Mouse (Mus musculus) forebrain, postnatal 0 days (tissue): ENCODE data around the gene Itpr1. TPM values are rescaled to one million over a fixed set of nuclear protein-coding genes. Genes with fewer than 3 reads are reported as not detected.
"Not testable (repeated sequence)": the region's sequence is repeated elsewhere in the genome, so short reads cannot be mapped to it uniquely, and the experiment has no call there.

Experiments
- ATAC-seq: fragments of 200-750 bp; cut with Nextera tagmentation; 2 replicates; pipeline ENCODE4 v1.8.0; 2017; ENCODE audit warnings: mild to moderate bottlenecking, moderate library complexity
- DNase-seq: peaks from one replicate; pipeline ENCODE4 v3.0.0-alpha.2; 2015
- H3K27ac ChIP-seq: fragments of 300-500 bp; sonication (generic); 2 replicates; pipeline ENCODE4 v1.5.1; 2014; ENCODE audit warnings: low read depth, mild to moderate bottlenecking, antibody characterized with exemption, low read length, moderate library complexity, mixed read lengths
- H3K27me3 ChIP-seq: fragments of 300-500 bp; sonication (generic); 2 replicates; pipeline ENCODE4 v1.6.1; 2014; ENCODE audit warnings: mild to moderate bottlenecking, low read length, mixed read lengths; ENCODE audit not compliant: insufficient read depth
- H3K36me3 ChIP-seq: fragments of 300-500 bp; sonication (generic); 2 replicates; pipeline ENCODE4 v1.6.1; 2014; ENCODE audit warnings: mild to moderate bottlenecking, moderate library complexity; ENCODE audit not compliant: insufficient read depth
- H3K4me1 ChIP-seq: fragments of 300-500 bp; sonication (generic); 2 replicates; pipeline ENCODE4 v1.6.1; 2014; ENCODE audit warnings: antibody characterized with exemption; ENCODE audit not compliant: insufficient read depth
- H3K4me2 ChIP-seq: fragments of 300-500 bp; sonication (generic); 2 replicates; pipeline ENCODE4 v1.6.1; 2014; ENCODE audit warnings: low read depth, mild to moderate bottlenecking, moderate library complexity
- H3K4me3 ChIP-seq: fragments of 300-500 bp; sonication (generic); 2 replicates; pipeline ENCODE4 v1.5.1; 2014; ENCODE audit warnings: low read depth, low read length, mixed read lengths
- H3K9ac ChIP-seq: fragments of 300-500 bp; sonication (generic); 2 replicates; pipeline ENCODE4 v1.6.1; 2014; ENCODE audit warnings: mild to moderate bottlenecking
- H3K9me3 ChIP-seq: fragments of 300-500 bp; sonication (generic); 2 replicates; pipeline ENCODE4 v1.6.1; 2016; ENCODE audit warnings: low read length
- CTCF ChIP-seq: sonication (generic); IDR thresholded peaks from 2 replicates; pipeline ENCODE4 v1.5.1; 2016; ENCODE audit warnings: antibody characterized with exemption, control low read depth, low read depth
- WGBS: fragments of 180-500 bp; shearing (Covaris S2); extraction: QIAGEN DNeasy Blood & Tissue Kit; methylation state at CpG from one replicate; pipeline ENCODE4 v1.1.7; 2014; 5-methylcytosine and 5-hydroxymethylcytosine counted together
- polyA plus RNA-seq: library from polyadenylated mRNA; unstranded; fragments of >200 nt; fragmentation: Nextera tagmentation; extraction: Ambion mirVana; gene quantifications from 2 replicates; pipeline ENCODE4 v1.2.1, GENCODE M21; 2015
- total RNA-seq: library from RNA; depleted of rRNA; stranded (reverse); fragments of >200 nt; gene quantifications from 2 replicates; pipeline ENCODE4 v1.2.3, GENCODE M21; 2014

Gene Itpr1
- total and polyA plus RNA-seq, 2 experiments from 2014 or later = 5.5 to 39.6 TPM

- H3K9ac ChIP-seq = no peak overlapping the region
- DNase-seq (no peak), ATAC-seq (no peak)
- H3K27ac ChIP-seq = no peak overlapping the region
- no peaks in the 10 kb centered on the region for H3K9me3 ChIP-seq
- no peaks in the 10 kb centered on the region for H3K27me3 ChIP-seq
- 90% methylated on average over 3 of the region's 3 CpGs for WGBS
- H3K36me3 ChIP-seq = no peaks in the 10 kb centered on the region
- no peak for TF ChIP-seq CTCF
- no peak overlapping the region for H3K4me2 ChIP-seq
- H3K4me3 ChIP-seq = no peak overlapping the region
- H3K4me1 ChIP-seq = no peaks in the 10 kb centered on the region
Observed at GRCm38 (mm10) chr6:108553013-108553412, 340.1 kb downstream of the Itpr1 start.

DNA sequence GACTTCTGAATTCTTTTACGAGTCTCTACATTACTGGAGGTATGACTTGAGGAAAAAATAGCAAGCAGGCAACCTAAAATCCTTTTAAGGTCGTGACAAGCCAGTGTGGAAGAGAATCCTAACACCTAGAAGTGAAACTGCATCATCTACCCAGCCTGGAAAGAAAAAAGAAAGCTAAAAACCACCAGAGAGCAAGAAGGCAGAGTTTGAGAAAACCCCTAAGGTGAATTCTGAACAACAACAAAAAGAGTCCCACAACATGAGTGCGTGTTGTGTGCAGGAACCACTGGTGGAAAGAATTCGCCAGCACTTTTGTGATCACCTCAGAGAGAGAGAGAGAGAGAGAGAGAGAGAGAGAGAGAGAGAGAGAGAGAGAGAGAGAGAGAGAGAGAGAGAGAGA lies 340.6 kb downstream of the Itpr1 start:
- Histone ChIP-seq H3K4me1 (no peaks in the 10 kb centered on the region), H3K27ac (no peak overlapping the region), H3K4me2 (no peak overlapping the region), H3K9ac (no peak overlapping the region), H3K36me3 (no peaks in the 10 kb centered on the region), H3K27me3 (no peaks in the 10 kb centered on the region), H3K9me3 (no peaks in the 10 kb centered on the region), H3K4me3 (no peak overlapping the region)
- WGBS = 86% methylated on average over 4 of the region's 4 CpGs
- DNase-seq = no peak
- ATAC-seq = no peak
- no peak for TF ChIP-seq CTCF

DNA sequence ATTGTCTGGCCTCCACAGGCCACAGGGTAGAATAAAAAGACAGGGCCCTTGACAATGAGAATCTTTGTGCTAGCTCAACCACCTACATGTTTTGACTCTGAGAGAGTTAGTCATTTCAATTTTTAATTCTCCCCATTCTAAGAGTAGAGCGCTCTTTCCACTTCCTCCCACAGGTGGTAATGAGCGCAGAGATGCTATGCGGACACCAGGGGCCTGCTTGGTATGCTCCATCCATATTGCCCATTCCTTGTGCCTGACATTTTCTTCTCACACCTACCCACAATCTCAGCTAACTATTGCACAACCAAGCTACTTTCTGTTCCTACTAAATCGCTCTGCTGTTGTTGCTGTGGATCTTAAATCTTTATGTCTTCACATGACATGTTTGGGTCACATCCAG lies 341.5 kb downstream of the Itpr1 start:
- H3K27me3 ChIP-seq = no peaks in the 10 kb centered on the region

DNA sequence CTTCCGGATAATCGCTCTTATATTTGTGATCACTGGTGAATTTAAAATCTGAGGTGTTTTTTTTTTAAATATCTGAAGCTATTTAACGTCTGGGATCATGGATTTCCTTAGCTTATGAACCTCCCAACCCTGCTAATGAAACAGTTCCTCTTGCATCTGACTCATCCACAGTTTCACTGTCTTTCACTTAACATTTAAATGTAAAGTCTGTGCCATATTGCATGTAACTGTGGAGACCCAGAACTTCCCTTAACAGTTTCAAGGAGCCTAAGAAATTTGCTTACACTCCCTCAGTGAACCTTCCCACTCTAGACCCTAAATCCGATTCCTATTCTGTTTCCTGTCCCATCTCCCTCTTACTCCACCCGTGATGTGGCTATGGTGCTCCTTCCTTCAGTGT lies 342.0 kb downstream of the Itpr1 start:
- no peak overlapping the region for H3K4me3 ChIP-seq
- TF ChIP-seq CTCF = no peak
- H3K36me3 ChIP-seq = no peaks in the 10 kb centered on the region
- no peaks in the 10 kb centered on the region for H3K9me3 ChIP-seq
- 83% methylated on average over 5 of the region's 5 CpGs for WGBS
- DNase-seq (no peak), ATAC-seq (no peak)
- no peak overlapping the region for H3K4me2 ChIP-seq
- H3K9ac ChIP-seq = no peak overlapping the region
- no peaks in the 10 kb centered on the region for H3K4me1 ChIP-seq
- H3K27me3 ChIP-seq = no peaks in the 10 kb centered on the region
- H3K27ac ChIP-seq = no peak overlapping the region

More for the DNA sequence above, 341.5 kb downstream of the Itpr1 start:
- Histone ChIP-seq H3K4me1 (no peaks in the 10 kb centered on the region), H3K27ac (no peak overlapping the region), H3K9me3 (no peaks in the 10 kb centered on the region), H3K36me3 (no peaks in the 10 kb centered on the region), H3K4me3 (no peak overlapping the region), H3K9ac (no peak overlapping the region), H3K4me2 (no peak overlapping the region)
- 94% methylated on average over 4 of the region's 4 CpGs for WGBS
- DNase-seq = no peak
- no peak for ATAC-seq
- no peak for TF ChIP-seq CTCF

- Histone ChIP-seq H3K4me2 (no peak overlapping the region), H3K4me1 (no peaks in the 10 kb centered on the region), H3K4me3 (no peak overlapping the region), H3K27ac (no peak overlapping the region), H3K9me3 (no peaks in the 10 kb centered on the region), H3K27me3 (no peaks in the 10 kb centered on the region), H3K36me3 (no peaks in the 10 kb centered on the region), H3K9ac (no peak overlapping the region)
- ATAC-seq = peak; percentile 34; the same call in 1 of the 2 replicates
- TF ChIP-seq CTCF = no peak
- DNase-seq = no peak
- 75% methylated on average over 4 of the region's 4 CpGs for WGBS
Observed at GRCm38 (mm10) chr6:108557576-108558322, 344.9 kb downstream of the Itpr1 start.

DNA sequence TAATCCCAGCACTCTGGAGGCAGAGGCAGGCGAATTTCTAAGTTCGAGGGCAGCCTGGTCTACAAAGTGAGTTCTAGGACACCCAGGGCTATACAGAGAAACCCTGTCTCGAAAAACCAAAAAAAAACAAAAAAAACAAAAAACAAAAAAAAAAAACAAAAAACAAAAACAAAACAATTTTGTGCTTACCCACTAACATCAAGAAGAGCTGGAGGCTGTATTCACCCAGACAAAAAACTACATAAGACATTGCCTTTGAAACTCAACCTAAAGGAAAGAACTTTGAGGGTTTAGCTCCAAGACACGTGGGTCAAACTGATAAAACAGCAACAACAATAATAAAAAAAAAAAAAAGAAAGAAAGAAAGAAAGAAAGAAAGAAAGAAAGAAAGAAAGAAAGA lies 346.3 kb downstream of the Itpr1 start:
- ATAC-seq, H3K4me1 ChIP-seq, H3K27ac ChIP-seq, H3K9me3 ChIP-seq, H3K27me3 ChIP-seq, H3K4me2 ChIP-seq, H3K4me3 ChIP-seq, H3K9ac ChIP-seq, H3K36me3 ChIP-seq, DNase-seq: not testable (repeated sequence)
- WGBS = 88% methylated on average over 4 of the region's 4 CpGs

DNA sequence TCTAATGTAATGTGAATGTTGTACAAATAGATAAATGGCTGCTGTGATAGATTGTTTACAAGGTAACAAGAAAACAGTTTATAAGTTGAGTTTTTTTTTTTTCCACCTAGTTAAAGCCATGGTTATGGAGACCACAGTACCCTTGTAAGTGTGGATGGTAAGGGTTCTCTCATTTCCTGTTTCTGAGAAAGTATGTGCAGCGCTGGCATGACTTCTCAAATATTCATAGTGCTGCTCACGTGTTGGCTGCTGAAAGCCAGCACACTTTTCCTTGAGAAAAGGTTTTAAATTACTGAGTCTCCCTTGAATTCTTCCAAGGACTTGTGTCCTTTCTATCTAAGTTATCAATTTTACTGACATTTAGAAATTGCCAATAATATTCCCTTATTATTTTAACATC lies 350.1 kb downstream of the Itpr1 start:
- Histone ChIP-seq H3K4me3 (no peak overlapping the region), H3K9ac (no peak overlapping the region), H3K36me3 (no peaks in the 10 kb centered on the region), H3K4me1 (no peaks in the 10 kb centered on the region), H3K9me3 (no peaks in the 10 kb centered on the region), H3K27me3 (no peaks in the 10 kb centered on the region), H3K27ac (no peak overlapping the region), H3K4me2 (no peak overlapping the region)
- WGBS = 94% methylated on average over 2 of the region's 2 CpGs
- no peak for TF ChIP-seq CTCF
- DNase-seq (no peak), ATAC-seq (no peak)

DNA sequence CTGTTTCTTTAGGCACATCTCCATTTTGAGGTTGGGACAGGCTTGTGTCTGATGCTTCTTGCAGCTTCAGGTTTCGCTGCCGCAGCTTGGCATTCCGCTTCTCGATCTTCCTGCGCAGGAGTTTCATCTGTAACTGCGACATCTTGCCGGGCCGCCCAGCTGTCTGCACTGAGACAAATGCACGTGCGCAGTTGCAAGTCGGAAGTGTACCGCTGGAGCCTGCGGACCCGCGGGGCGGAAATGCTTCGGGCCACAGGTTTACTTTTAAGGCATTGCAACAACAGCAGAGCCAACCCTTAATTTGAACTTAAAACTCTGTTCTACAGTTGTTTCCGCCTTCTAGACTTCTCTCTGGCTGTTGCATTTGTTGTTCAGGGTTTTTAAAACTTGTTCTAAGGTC lies 352.6 kb downstream of the Itpr1 start:
- WGBS = 87% methylated on average over 18 of the region's 18 CpGs
- not testable (repeated sequence) for ATAC-seq, H3K4me3 ChIP-seq, DNase-seq, H3K9ac ChIP-seq, H3K9me3 ChIP-seq, H3K4me1 ChIP-seq, H3K36me3 ChIP-seq, H3K27me3 ChIP-seq, H3K27ac ChIP-seq, H3K4me2 ChIP-seq
